Mouse (Mus musculus) layer of hippocampus, postnatal 10 days (tissue): ENCODE data around the gene Irf5. TPM values are rescaled to one million over a fixed set of nuclear protein-coding genes. Genes with fewer than 3 reads are reported as not detected.
"Not testable (repeated sequence)": the region's sequence is repeated elsewhere in the genome, so short reads cannot be mapped to it uniquely, and the experiment has no call there.

ENCODE experiments used
- DNase-seq, 2 experiments: peaks; one replicate each; pipeline ENCODE4 v3.0.0; 2021; ENCODE audit warnings: low spot score in 2 of 2
- total RNA-seq, 2 experiments: library from RNA; stranded (reverse); gene quantifications; 2 replicates each; pipeline ENCODE4 v1.2.3; 2021

Gene Irf5
- total RNA-seq, 2 experiments from 2014 or later: 3.1 to 3.4 TPM

DNA sequence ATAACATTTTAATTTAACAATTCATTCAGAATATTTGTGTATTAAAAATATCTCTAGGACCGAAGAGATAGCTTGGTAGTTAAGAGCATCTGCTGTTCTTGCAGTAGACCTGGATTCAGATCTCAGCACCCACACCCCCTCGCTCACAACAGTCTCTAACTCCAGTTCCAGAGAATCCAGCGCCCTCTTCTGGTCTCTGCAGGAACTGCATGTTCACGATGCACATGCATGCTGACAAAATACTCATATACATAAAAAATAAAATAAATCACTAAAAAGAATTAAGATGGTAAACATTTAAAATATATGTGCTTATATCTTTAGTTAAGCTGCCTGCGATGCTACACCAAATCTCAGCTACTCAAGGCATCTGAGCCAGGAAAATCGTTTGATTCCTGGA is 1.2 kb upstream of the Irf5 start:
- DNase-seq: no peak

DNA sequence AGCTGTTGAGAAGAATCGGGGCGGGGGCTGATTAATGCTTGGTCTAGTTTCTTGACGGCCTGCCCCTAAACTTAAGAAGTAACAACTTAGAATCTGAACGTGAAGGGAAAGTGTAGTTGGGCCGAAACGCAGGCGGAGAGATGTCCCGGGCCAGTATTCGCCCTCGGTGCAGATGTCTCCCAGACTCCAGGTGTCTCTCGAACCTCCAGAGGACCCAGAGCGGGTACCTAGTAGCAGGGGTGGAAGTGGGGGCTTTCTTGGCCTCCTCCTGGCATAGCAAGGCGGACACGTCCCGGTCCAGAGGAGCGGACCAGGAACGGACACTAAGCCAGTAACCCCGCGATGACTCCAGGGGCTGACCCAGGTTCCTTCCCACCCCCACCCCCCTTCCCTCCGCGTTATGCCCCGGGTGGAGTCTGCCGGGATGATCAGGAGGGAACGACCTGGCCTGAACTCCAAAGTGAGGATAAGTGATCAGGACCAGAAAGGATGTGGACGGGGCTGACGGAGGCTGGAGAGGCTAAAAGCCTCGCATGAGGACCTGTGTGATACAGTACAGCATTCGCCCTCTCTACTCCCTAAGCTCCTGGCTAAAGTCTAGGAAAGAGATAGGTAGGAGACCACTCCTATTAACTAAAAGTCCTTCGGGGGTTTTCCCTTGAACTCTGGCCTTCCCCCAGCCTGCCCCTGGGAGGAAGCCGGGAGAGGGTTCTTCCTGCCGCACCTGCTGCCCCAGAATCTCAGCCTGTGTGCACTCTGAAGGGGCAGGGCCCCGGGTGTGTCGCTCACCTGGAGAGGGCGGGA is 1.1 kb downstream of the Irf5 start:
- no peak for DNase-seq

DNA sequence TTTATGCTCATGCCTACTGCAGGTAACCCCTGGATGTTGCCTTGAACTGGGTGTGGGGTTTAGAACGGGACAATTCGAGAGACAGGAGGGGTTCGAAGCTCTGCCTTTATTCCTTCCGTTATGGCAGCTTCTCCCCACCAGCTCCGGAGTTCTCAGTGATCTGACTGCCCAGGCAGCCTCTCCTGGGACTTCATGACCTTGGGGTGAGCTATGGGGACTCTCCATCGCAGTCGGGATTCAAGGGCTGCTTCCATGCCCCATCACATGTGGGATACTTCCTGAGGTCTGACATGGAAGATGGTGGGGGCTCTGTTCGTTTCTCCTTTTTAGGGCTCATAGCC is 1.7 kb downstream of the Irf5 start:
- DNase-seq: no peak

DNA sequence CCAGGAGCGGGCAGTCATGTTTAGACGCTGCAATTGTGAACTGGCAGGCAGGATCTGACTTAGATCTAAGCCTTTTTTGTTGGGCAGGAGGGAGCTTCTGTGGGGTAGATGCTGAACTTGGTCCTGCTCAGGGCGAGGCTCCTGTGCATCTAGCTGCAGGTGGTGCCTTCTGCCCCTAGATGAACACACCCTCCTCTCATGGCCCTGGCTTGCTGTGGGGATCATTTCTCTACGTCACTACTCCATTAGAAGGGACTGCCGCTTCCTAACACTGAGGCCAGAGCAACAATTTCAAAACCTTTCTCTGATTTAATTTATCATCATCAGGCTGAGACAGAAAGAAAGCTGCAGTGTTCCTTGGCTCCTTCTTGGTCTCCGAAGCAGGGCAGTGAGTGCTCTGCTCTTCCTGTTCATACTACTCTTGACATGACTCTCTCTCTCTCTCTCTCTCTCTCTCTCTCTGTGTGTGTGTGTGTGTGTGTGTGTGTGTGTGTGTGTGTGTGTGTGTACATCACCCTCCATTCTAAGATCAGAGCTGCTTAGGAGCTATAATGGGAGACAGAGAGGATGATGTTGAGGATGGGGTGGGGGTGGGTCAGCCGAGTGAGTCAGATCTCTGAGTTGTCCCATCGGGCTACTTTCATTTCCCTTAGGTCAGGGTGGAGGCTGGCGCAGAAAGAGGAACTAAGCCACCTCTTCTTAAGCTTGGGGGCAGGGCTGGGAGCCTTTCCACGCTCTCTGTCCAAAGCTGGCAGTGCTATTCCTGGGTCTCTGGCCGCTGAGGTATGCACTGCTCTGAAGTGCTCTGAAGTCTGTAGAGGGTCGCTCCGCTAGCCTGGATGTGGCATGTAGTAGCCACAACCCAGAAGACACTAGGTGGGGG is 2.4 kb downstream of the Irf5 start:
- no peak for DNase-seq

DNA sequence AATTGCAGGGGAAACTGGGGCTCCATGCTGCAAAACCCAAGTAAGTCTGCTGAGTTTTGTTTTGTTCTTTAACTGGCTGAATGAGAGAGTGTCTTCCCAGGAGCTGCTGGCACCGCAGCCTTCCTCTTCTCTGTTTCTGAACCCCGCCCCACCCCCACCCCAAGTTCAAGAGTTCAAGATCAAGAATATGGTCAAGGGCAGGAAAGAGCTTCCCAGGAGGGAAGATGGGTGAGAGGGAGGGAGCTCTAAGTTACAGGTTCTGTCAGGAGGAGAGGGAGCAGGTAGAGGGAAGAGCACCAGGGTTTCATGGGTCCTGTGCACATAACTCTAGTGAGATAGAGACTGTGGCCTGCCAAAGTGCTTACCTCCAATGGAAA is 3.0 kb downstream of the Irf5 start:
- no peak for DNase-seq

DNA sequence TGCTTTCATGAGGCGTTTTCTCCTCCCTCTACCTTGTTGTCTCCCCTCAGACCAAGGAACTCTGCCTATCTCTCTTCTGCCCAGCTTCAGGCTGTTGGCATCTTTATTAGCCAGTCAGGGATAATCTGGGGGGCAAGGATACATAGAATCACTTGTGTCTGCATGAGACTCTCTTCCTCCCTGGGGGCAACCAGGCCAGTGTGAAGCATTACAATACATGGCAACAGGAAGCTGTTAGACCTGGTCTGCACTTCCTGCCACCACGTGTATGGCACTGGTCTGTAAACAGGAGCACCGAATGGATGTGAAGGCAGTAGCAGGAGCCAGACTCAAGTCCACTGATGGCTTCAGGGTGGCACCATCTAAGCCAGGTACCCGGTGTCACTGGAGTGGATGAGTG is 3.6 kb downstream of the Irf5 start:
- no peak for DNase-seq

DNA sequence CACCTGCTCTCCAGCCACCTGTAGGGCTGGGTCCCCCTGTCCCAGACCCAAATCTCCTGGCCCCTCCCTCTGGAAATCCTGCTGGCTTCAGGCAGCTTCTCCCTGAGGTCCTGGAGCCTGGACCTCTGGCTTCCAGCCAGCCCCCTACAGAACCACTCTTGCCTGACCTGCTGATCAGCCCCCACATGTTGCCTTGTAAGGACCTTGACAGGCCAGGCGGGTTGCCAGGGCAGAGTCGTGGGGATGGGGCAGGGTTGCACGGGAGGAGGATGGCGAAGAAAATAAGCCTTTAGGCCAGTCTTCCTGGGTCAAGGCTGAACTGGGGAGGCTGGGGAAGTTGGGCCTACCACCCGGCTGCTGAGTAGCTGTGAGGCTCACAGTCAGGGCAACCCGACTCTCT is 8.9 kb downstream of the Irf5 start:
- DNase-seq: no peak

DNA sequence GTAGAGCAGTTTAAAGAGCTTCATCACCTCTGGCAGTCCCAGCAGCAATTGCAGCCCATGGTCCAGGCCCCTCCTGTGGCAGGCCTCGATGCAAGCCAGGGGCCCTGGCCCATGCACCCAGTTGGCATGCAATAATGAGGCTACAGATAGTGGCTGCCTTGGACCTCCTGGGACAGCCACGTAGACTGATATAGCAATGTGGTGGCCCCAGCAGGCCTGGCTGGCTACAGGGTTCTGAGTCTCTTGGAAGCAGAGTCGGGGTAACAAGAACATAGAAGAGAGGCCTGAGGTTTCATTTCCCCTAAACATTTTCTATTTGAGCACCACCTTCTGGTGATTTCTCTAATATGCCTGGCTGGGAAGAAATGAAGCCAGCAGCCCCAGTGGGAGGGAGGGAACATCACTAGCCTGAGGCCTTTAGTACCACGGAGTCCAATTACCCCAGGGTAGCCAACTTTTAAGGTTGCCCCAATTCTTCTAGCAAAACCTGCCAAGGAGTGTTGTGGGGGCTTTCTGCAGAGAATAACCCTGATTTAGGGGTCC is 10.3 kb downstream of the Irf5 start:
- DNase-seq: peak in 1 of 2 experiments; percentile 56

DNA sequence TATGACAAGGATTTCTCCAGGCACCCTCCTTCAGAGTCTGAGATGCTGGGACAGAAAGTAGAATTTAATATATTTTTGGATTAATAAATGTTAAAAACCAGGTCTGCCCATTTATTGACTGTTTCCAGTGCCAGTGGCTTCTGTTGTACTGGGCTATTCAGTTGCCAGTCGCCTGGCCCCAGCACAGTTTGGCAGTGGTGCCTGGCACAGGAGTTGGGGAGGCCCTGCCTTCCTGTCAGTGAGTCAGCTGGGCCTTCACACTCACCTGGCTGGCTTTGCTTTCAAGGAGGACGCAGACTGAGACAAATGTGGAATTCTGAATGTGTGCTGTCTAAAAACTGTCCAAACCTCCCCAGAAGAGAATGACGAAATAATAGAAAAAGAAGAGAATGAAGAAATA is 10.8 kb downstream of the Irf5 start:
- no peak for DNase-seq

DNA sequence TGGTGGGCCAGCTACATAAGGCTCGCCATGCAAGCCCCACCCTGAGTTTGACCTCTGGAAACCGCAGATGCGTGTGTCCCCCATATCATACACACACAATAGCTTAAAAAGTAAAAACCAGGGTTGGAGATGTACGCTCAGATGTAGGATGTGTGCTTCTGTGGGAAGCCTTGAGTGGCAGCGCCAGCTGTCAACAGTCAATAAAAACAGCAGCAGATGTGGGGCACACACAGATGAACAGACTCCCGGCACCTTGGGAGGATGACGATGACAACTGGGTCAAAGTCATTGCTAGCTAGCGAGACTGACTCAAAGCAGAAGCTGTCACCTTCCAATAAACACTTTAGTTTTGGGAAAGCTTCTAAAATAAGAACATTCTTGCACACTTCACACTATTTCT is 13.1 kb downstream of the Irf5 start:
- no peak for DNase-seq

DNA sequence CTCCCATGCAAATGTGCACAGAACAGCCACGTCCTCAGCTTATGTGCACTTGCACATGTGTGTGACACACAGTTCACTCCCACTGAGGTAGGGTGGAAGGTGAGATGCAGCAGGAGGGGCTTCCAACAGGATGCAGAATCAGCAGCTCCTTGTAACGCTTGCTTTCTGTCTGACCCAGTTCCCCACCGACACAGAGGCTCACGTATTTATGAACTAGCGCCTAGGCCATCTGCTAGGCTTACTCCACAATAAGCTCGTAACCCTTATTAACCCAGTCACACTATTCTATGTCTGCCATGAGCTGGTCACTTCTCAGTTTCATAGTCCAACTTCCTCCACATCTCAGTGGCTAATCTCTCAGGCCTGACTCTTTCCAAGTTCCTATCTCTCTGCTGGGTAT is 13.8 kb downstream of the Irf5 start:
- DNase-seq: no peak

DNA sequence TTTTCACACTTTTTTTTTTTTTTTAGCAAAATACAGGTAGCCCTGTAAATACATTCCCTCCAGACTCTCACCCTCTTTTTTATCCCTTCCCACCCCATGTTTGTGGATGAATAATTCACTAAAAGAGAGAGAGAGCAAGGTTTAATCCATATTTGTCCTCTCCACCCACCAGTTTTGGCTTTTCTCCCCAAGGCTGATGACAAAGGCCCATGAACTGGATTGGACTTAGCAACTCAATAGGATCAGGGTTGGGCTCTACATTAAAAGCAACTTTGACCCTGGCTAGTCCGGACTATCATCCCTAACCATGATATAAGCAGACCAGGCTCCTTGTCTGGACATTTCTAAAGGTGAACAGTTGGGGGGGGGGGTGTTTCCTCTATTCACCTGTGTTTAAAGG is 14.5 kb downstream of the Irf5 start:
- no peak for DNase-seq

DNA sequence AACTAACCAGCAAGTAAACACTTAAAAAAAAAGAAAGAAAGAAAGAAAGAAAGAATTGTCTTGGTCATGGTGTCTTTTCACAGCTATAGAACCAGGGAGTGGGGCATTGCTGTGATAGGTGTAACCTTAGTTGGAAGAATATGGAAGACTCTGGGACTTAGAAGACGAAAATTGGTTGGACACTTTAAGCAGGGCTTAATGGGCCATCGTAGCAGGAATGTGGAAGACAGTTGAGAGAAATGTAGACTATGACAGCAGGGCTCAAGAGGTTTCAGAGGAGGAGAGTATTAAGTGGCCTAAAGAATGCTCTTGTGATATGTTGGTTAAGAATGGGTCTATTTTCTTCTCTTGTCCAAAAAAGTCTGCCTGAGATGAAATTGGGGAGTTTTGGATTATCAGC is 19.2 kb downstream of the Irf5 start:
- no peak for DNase-seq

DNA sequence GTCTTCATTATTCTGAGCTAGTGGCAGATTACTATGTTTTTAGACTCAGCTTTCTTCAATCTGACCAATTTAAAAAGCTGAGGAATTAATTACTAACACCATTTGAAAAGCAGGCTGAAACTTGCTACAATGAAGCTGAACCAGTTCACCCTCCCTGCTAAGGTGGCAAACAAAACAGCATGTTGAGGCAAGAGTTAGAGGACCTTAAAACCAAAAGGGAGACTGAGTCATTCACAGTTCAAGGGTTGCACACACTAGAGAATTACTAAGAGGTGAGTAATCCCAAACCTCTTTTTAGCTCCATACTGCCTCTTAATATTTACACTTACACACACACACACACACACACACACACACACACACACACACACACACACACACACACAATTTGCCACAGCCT is 21.2 kb downstream of the Irf5 start:
- DNase-seq: no peak

DNA sequence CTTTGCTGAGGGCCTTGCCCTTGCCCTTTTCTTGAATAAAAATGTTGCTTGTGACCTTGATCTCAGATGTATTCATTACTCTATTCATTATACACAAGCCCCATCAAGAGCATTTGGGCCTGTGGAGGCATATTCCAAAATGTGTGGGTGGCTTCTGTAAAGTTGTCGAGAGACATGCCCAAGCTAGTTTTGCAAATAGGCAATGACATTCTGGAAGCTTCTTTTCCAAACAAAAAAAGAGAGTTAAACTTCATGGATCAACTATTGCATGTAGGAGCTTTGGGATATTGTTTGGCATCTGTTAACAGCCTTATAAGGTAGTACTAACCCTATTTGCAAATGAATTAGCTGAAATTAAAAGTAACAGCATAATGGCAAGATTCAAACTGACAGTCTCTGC is 21.7 kb downstream of the Irf5 start:
- no peak for DNase-seq

DNA sequence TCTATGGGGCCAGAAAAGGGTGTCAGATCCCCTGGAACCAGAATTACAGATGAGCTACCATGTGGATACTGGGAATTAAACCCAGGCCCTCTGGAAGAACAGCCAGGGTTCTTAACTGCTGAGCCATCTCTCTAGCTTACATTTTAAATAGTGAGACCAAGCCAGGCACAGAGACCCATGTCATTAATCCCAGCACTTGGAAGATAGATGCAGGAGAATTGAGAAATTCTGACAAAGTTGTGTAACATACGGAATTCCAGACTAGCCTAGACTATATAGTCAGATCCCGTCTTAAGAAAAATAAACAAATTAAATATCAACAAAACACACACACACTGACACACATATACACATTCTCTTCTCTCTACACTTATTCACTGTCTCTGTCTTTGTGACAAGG is 26.1 kb downstream of the Irf5 start:
- DNase-seq: no peak

DNA sequence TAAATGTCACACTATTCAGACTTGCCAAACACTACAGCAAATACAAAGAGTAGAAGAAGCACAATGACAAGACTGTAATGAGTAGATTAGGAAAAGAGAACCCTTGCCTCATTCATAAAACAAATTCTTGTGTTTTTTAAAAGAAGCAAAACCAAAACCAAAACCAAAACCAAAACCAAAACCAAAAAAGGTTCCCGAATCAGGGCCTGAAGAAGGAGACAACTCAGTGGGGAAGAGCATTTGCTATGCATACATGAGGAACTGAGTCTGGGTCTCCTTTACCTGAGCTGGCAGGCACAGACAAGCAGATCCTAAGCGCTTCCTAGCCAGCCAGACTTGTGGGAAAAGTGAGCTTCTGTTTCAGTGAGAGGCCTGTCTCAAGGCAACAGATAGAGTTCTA is 30.7 kb downstream of the Irf5 start:
- no peak for DNase-seq

DNA sequence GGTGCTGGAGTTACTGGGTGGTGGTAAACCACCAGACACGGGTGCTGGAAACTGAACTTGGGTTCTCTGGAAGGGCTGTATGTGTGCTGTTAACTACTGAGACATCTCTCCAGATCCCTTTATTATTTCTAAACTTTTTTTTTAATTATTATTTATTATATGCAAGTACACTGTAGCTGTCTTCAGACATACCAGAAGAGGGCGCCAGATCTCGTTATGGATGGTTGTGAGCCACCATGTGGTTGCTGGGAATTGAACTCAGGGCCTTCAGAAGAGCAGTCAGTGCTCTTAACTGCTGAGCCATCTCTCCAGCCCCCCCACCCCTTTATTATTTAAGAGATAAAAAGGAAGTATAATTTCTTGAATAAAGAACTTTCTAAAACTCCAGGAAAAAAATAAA is 50.0 kb downstream of the Irf5 start:
- DNase-seq: not testable (repeated sequence)

DNA sequence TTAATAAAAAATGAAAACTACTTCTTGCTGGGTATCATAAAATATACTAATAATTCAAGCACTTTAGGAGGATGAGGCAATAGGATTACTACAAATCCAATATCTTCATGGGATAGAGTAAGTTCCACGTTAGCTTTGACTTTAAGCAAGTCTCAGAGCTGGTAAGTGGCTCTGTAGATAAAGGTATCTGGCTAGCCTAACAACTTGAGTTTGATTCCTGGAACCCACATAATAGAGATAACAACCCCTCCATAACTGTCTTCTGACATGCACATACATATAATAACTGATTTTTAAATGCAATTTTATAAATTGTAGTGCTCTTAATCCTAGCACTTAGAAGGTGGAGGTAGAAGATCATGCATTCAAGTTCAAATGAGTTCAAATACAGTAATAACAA is 54.3 kb downstream of the Irf5 start:
- no peak for DNase-seq

DNA sequence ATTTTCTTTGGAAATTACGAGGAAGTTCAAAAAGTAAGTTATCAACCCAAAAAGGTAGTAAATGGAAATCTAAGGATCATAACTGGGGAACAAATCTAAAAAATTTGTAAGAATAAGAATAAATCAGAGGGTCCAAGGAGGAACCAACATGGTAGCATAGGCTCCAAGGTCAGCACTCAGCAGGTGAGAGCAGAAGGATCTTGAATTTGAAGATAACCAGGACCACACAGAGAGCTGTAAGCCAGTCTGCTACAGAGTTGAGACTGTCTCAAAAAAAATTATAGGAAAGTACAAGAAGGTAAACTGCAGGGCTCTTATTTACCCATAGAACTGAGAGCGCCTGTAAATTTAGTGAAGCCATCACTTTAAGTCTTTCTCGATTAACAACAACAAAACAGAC is 54.8 kb downstream of the Irf5 start:
- no peak for DNase-seq
